Mouse (Mus musculus): Measurements from ENCODE around the gene Oosp1. TPM values are rescaled to one million over a fixed set of nuclear protein-coding genes. Genes with fewer than 3 reads are reported as not detected.

Oosp1 gene
- total and polyA plus RNA-seq, 3 experiments, result not detected

DNA sequence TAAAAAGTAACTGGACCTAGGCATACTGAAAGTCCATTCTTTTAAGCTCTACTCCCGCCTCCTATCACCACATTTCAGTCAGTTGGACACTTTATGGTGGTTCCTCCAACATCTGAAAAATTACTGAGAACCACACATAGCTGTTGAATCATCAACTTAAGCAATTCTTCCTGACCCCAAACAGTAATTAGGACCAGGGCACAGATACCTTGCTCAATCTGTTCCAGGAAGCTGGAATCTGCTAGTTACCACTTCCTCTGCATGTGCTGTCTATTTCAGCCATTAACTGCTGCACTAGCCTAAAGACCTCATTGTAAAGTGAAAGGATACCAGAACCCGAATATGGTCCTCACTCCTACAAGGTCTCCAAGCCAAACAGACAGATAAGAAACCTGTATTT lies 31.8 kb downstream of the Oosp1 start:
- H3K9me3 ChIP-seq (replicated peaks; ENCODE audit: insufficient read depth, low read length), result no peaks in the 10 kb centered on the region
- H3K4me1 ChIP-seq (ENCODE audit: control insufficient read depth in 1 of 2, insufficient read depth in 2 of 2, low read length in 2 of 2), result no peaks in the 10 kb centered on the region
- no peak for TF ChIP-seq CTCF (IDR thresholded peaks at IDR 0.05 in 2 of 3, conservative IDR thresholded peaks at IDR 0.05 in 1 of 3; ENCODE audit: control insufficient read depth in 1 of 3, insufficient read depth in 1 of 3, low read depth in 2 of 3, low read length in 3 of 3, poor library complexity in 1 of 3, severe bottlenecking in 1 of 3)
- H3K27ac ChIP-seq (ENCODE audit: control insufficient read depth, low read depth, low read length), result no peak overlapping the region
- H3K36me3 ChIP-seq (ENCODE audit: control insufficient read depth in 1 of 2, insufficient read depth in 2 of 2, low read length in 2 of 2), result no peaks in the 10 kb centered on the region
- peaks cover 5 to 7% of the 10 kb centered on the region in 2 experiments; a peak in 3 of 4 replicates for H3K27me3 ChIP-seq (ENCODE audit: control insufficient read depth in 1 of 2, insufficient read depth in 2 of 2, low read length in 2 of 2)
- H3K9ac ChIP-seq (ENCODE audit: control insufficient read depth, low read depth, low read length, poor library complexity, severe bottlenecking), result no peak overlapping the region
- DNase-seq (ENCODE audit: low read depth, low spot score), result no peak
- no peak overlapping the region for H3K4me3 ChIP-seq (ENCODE audit: control insufficient read depth in 1 of 2, insufficient read depth in 1 of 2, low read depth in 2 of 2, low read length in 2 of 2)
- no peaks in the 10 kb centered on the region for H3K79me2 ChIP-seq (ENCODE audit: control insufficient read depth, insufficient read depth, low read length, poor library complexity)

DNA sequence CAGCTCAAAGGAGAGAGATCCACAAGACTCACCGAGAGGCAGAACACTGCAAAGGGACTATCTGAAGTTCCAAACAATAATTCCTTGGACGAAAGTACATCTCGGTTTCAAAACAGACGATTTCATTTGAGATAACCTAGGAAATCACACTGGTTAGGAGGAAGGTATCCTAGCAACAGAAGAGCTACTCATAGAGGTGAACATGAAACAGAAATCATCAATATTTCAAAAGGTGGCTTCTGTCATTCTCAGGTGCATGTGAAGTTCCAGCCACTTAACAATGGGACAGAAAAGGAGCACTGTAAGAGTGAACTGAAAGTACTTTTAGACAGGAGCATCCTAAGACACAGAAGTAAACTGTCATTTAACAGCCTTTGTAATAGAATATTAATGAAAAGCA lies 41.4 kb downstream of the Oosp1 start:
- Histone ChIP-seq H3K27ac (ENCODE audit: control insufficient read depth, low read depth, low read length) (no peak overlapping the region), H3K4me3 (ENCODE audit: control insufficient read depth in 1 of 2, insufficient read depth in 1 of 2, low read depth in 2 of 2, low read length in 2 of 2) (no peak overlapping the region), H3K4me1 (ENCODE audit: control insufficient read depth in 1 of 2, insufficient read depth in 2 of 2, low read length in 2 of 2) (no peaks in the 10 kb centered on the region), H3K9ac (ENCODE audit: control insufficient read depth, low read depth, low read length, poor library complexity, severe bottlenecking) (no peak overlapping the region), H3K27me3 (ENCODE audit: control insufficient read depth in 1 of 2, insufficient read depth in 2 of 2, low read length in 2 of 2) (peaks cover 4% of the 10 kb centered on the region in 2 experiments; a peak in 3 of 4 replicates), H3K36me3 (ENCODE audit: control insufficient read depth in 1 of 2, insufficient read depth in 2 of 2, low read length in 2 of 2) (no peaks in the 10 kb centered on the region), H3K9me3 (replicated peaks; ENCODE audit: insufficient read depth, low read length) (no peaks in the 10 kb centered on the region), H3K79me2 (ENCODE audit: control insufficient read depth, insufficient read depth, low read length, poor library complexity) (no peaks in the 10 kb centered on the region)
- no peak for TF ChIP-seq ZKSCAN1 (IDR thresholded peaks at IDR 0.05; ENCODE audit: low read depth, low read length)
- TF ChIP-seq TCF12 (IDR thresholded peaks at IDR 0.05; ENCODE audit: low read depth, low read length), result no peak
- TF ChIP-seq JUND (IDR thresholded peaks at IDR 0.05; ENCODE audit: low read depth, low read length), result no peak
- no peak for TF ChIP-seq ZC3H11A (IDR thresholded peaks at IDR 0.05; ENCODE audit: low read depth, low read length)
- no peak for TF ChIP-seq USF1 (IDR thresholded peaks at IDR 0.05; ENCODE audit: low read depth, low read length)
- no peak for TF ChIP-seq CTCF (IDR thresholded peaks at IDR 0.05 in 2 of 3, conservative IDR thresholded peaks at IDR 0.05 in 1 of 3; ENCODE audit: control insufficient read depth in 1 of 3, insufficient read depth in 1 of 3, low read depth in 2 of 3, low read length in 3 of 3, poor library complexity in 1 of 3, severe bottlenecking in 1 of 3)
- TF ChIP-seq POLR2AphosphoS5 (IDR thresholded peaks at IDR 0.05; ENCODE audit: borderline replicate concordance, low read depth, low read length), result no peak
- TF ChIP-seq CHD1 (IDR thresholded peaks at IDR 0.05; ENCODE audit: low read depth, low read length), result no peak
- TF ChIP-seq MAX (IDR thresholded peaks at IDR 0.05; ENCODE audit: low read length), result no peak
- no peak for TF ChIP-seq ZMIZ1 (IDR thresholded peaks at IDR 0.05; ENCODE audit: low read depth, low read length)
- TF ChIP-seq POLR2A (IDR thresholded peaks at IDR 0.05; ENCODE audit: control insufficient read depth in 1 of 2, insufficient read depth in 1 of 2, low read depth in 1 of 2, low read length in 2 of 2, poor library complexity in 1 of 2), result no peak
- TF ChIP-seq TAL1 (IDR thresholded peaks at IDR 0.05; ENCODE audit: low read length), result no peak
- no peak for TF ChIP-seq TBP (IDR thresholded peaks at IDR 0.05; ENCODE audit: low read depth, low read length)
- DNase-seq (ENCODE audit: low read depth, low spot score), result no peak

DNA sequence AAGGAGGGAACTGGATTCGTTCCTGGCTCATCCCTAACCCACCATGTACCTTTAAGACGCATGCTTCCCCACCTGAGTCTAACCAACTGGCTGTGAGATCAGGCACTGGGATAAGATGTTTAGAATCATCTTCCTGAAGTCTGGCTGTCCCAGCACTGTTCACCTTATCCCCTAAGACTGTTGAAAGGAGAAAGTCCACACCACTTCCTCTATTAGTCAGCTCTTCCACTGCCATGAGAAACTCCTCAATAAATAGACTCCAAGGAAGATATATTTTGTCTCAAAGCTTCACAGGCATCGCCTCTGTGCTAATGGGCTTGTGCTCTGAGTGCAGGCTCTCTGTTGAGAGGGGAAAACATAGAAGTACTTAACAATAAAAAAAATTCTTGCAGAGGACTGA lies 44.8 kb downstream of the Oosp1 start:
- H3K79me2 ChIP-seq (ENCODE audit: control insufficient read depth, insufficient read depth, low read length, poor library complexity), result no peaks in the 10 kb centered on the region
- H3K9ac ChIP-seq (ENCODE audit: control insufficient read depth, low read depth, low read length, poor library complexity, severe bottlenecking), result no peak overlapping the region
- DNase-seq (ENCODE audit: low read depth, low spot score), result no peak
- H3K36me3 ChIP-seq (ENCODE audit: control insufficient read depth in 1 of 2, insufficient read depth in 2 of 2, low read length in 2 of 2), result no peaks in the 10 kb centered on the region
- H3K4me1 ChIP-seq (ENCODE audit: control insufficient read depth in 1 of 2, insufficient read depth in 2 of 2, low read length in 2 of 2), result no peaks in the 10 kb centered on the region
- H3K9me3 ChIP-seq (replicated peaks; ENCODE audit: insufficient read depth, low read length), result no peaks in the 10 kb centered on the region
- H3K27ac ChIP-seq (ENCODE audit: control insufficient read depth, low read depth, low read length), result no peak overlapping the region
- H3K4me3 ChIP-seq (ENCODE audit: control insufficient read depth in 1 of 2, insufficient read depth in 1 of 2, low read depth in 2 of 2, low read length in 2 of 2), result no peak overlapping the region
- H3K27me3 ChIP-seq (ENCODE audit: control insufficient read depth in 1 of 2, insufficient read depth in 2 of 2, low read length in 2 of 2), result peaks cover 2% of the 10 kb centered on the region in 2 experiments; a peak in 1 of 4 replicates
- no peak for TF ChIP-seq MXI1 (IDR thresholded peaks at IDR 0.05; ENCODE audit: low read depth, low read length)
- TF ChIP-seq USF2 (IDR thresholded peaks at IDR 0.05; ENCODE audit: borderline replicate concordance in 1 of 2, insufficient read depth in 1 of 2, low read depth in 1 of 2, low read length in 2 of 2), result no peak
- TF ChIP-seq TBP (IDR thresholded peaks at IDR 0.05; ENCODE audit: low read depth, low read length), result no peak
- TF ChIP-seq MYB (IDR thresholded peaks at IDR 0.05; ENCODE audit: low read depth, low read length), result no peak
- TF ChIP-seq GATA1 (IDR thresholded peaks at IDR 0.05; ENCODE audit: low read depth, low read length), result no peak
- TF ChIP-seq KAT2A (conservative IDR thresholded peaks at IDR 0.05; ENCODE audit: low read depth, low read length), result no peak
- TF ChIP-seq POLR2AphosphoS5 (IDR thresholded peaks at IDR 0.05; ENCODE audit: borderline replicate concordance, low read depth, low read length), result no peak
